Mouse (Mus musculus) adrenal gland, postnatal 25 days (tissue): ENCODE measurements around the gene Col7a1. TPM values are rescaled to one million over a fixed set of nuclear protein-coding genes. Genes with fewer than 3 reads are reported as not detected.
A peak's percentile ranks its signal among the peaks of the same experiment; 100 is the strongest.

Source experiments
- DNase-seq: peaks from one replicate; pipeline ENCODE4 v3.0.0; 2021; ENCODE audit warnings: mixed read lengths
- total RNA-seq: library from RNA; stranded (reverse); gene quantifications from 2 replicates; pipeline ENCODE4 v1.2.3, GENCODE M21; 2021

The Col7a1 gene
- total RNA-seq, 1 experiment from 2014 or later, result 3.5 TPM

GRCm38 (mm10) chr9:108985710-108986109 is 32.3 kb downstream of the Col7a1 start, which contains the start of gene Ucn2:
TSS of gene Ucn2 (plus strand) at chr9:108986010.
- no peak for DNase-seq

GRCm38 (mm10) chr9:108987704-108988350 is 34.4 kb downstream of the Col7a1 start:
- DNase-seq, result peak; percentile 24

GRCm38 (mm10) chr9:108989802-108990461 is 36.5 kb downstream of the Col7a1 start:
- no peak for DNase-seq

GRCm38 (mm10) chr9:108990462-108990820 is 37.1 kb downstream of the Col7a1 start:
- DNase-seq, result no peak

- DNase-seq, result peak; percentile 88
These were observed 38.2 kb downstream of the Col7a1 start, which contains the start of gene Pfkfb4 for GRCm38 (mm10) chr9:108991428-108992084. TSS of gene Pfkfb4 (plus strand) at chr9:108991778.

- peak; percentile 22 for DNase-seq
These were observed 38.7 kb downstream of the Col7a1 start for GRCm38 (mm10) chr9:108992085-108992469.

- DNase-seq, result no peak
These were observed 39.4 kb downstream of the Col7a1 start for GRCm38 (mm10) chr9:108992620-108993361.

- DNase-seq, result no peak
These were observed 43.0 kb downstream of the Col7a1 start for GRCm38 (mm10) chr9:108996411-108996810.

- DNase-seq, result no peak
These were observed 45.1 kb downstream of the Col7a1 start for GRCm38 (mm10) chr9:108998287-108999166.

GRCm38 (mm10) chr9:108999167-108999526 is 45.8 kb downstream of the Col7a1 start:
- DNase-seq, result no peak

- peak; percentile 65 for DNase-seq
These were observed 47.3 kb downstream of the Col7a1 start for GRCm38 (mm10) chr9:109000726-109001125.

- DNase-seq, result peak; percentile 46
These were observed 49.8 kb downstream of the Col7a1 start for GRCm38 (mm10) chr9:109003201-109003600.

- no peak for DNase-seq
These were observed 53.8 kb downstream of the Col7a1 start for GRCm38 (mm10) chr9:109007025-109007780.

GRCm38 (mm10) chr9:109008081-109008480 is 54.7 kb downstream of the Col7a1 start:
- DNase-seq, result no peak

GRCm38 (mm10) chr9:109008994-109009635 is 55.7 kb downstream of the Col7a1 start:
- no peak for DNase-seq

- DNase-seq, result peak; percentile 23
These were observed 56.4 kb downstream of the Col7a1 start for GRCm38 (mm10) chr9:109009636-109010315.

- DNase-seq, result no peak
These were observed 56.9 kb downstream of the Col7a1 start for GRCm38 (mm10) chr9:109010316-109010690.

GRCm38 (mm10) chr9:109015397-109015796 is 62.0 kb downstream of the Col7a1 start:
- DNase-seq, result no peak

GRCm38 (mm10) chr9:109016973-109017604 is 63.7 kb downstream of the Col7a1 start:
- DNase-seq, result no peak
